Mouse (Mus musculus) cerebellum, postnatal 4 days (tissue): ENCODE results near the gene Btg2.

Experiments used
- DNase-seq, 2 experiments: peaks; one replicate each; pipeline ENCODE4 v3.0.0; 2022; ENCODE audit warnings: low spot score in 2 of 2, mixed read lengths in 1 of 2

The Btg2 gene

DNA sequence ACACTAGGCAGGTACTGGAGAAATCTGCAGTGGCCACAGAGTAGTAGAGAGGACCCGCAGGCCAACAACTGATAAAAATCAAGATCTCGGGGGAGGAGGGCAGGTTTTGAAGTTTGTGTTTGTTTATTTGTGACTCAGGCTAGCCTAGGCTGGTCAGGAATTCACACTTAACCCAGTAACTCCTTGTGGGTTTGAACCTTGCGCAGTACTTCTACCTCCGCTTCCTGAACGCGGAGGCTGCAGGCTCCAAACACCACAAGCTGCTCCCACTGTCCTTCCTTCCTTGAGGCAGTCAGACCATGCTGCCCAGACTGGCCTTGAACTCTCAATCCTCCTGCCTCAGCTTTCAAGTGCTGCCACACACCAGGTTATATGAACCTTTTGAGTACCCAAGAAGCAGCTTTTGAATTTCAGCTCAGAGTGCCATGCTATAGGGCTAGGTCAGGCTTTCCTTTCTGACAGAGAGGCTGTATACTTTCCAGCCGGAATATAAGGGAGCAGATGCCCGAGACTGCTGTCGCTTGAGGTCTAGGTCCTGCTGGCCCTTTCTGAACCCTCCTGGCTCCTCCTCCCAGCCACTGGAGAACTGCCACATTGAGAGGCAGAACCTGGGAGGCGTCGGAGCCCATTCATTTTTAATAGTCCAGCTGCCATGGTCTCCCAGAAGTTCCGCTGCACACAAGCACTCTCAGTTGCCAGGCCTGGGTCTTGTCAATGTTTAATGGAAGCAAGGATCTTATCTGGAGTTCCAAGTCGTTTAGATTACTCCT lies 19.2 kb upstream of the Btg2 start:
- DNase-seq: no peak

GRCm38 (mm10) chr1:134097080-134097855 lies 18.3 kb upstream of the Btg2 start:
- no peak for DNase-seq

GRCm38 (mm10) chr1:134096264-134096934 lies 17.5 kb upstream of the Btg2 start:
- no peak for DNase-seq

DNA sequence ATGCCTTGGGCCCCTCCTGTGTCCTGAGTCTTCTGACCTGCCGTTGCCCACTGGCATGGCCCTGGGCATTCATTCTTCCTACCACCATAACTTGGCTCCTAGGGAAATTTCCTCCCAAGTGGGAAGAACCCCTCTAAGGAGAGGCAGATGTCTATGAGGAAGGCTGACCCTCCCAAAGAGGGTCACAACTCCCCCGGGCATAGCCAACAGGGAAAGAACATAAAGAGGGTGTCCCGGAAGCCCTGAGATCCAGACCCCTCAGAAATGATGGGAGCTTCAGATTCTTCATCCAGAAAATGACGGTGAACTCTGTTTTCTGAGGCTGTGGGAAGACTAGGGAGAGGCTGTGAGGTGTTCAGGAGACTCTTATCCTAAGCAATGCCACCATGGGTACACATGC lies 16.8 kb upstream of the Btg2 start:
- no peak for DNase-seq

DNA sequence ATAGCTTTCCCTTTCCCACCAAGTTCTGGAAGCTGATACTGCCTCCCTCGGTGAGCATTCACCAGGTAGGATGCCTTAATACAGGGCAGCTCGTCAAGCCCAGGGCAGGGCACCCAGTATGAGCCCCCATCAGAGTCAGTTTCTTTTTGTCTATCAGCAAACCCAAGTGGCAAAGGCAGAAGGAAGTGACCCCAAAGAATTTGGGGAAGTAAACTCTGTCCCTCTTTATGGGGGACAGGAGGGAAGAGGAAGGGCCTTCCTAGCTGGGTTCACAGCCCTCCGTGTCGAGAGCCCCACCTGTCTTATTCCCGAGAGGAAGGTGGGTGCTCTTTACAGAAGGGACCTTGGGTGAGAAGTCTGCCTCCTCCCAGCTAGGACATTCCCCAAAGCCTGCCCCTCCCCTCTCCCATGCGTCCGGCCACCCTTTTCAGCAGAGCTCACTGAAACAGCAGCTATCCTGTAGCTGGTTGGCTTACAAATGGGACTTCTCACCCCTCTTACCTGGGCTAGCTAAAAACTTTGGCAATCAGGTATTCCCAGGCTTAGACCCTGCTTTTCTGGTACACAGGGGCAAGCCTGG lies 16.2 kb upstream of the Btg2 start:
- no peak for DNase-seq

GRCm38 (mm10) chr1:134093771-134094526 lies 15.0 kb upstream of the Btg2 start:
- no peak for DNase-seq

DNA sequence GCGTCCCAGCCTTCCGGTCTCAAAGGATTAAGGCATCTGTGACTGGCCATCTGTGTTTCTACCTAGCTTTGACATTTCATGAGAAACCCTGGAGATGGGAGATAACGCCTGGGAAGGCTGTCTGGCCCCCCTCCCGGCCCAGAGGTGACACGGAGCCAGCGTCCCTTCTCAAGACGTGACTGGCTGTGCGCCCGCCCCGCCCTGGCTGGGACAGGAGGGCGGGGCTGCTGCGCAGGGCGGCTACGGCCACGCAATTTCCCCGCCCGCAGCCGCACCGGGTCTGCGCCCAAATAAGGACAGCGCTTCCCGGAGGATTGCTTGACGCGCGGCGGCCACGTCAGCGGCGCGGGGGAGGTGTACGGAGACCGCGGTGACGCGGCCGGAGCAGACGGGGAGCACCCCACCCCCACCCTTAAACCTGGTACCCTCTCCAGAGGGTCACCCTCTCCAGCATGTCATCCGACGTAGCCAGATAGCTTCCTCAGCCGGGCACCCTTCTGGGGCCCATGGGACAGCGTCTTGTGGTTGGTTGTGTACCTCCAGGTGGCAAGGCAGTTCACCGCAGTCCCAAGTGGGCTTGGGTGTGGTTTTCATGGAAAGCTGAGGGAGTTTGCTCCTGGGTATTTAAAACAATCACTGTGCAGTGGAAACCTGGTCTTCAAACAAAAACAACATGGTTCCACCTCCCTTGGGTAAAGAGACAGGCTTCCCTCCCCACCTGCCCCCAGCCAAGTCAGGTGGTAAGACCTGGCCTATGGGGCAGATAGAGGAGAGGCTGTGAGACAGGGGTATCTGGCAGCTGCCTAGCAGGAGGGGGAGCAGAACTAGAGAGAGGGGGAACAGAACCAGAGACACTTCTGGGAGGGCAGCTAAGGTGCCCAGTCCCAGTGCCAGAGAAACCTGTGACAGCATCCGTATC lies 14.2 kb upstream of the Btg2 start:
- DNase-seq: peak; percentile 53 to 70

DNA sequence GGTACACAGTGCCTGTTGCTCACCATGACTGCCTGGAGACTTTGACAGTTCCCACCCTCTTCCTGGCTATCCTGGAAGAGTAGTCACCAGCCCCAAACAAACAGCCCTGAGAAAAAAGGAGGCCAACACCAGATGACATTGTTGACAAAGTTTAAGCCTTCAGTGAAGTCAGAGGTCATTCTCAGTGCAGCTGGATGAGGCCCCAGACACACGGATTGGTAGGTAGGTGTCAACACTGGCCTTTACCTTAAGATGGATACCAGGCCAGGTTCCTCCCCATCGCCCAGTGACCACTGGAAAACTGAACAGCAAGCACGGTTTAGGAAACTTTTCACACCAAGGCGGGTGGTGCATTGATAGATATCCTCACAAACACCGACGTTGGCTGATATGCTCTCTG lies 13.4 kb upstream of the Btg2 start:
- no peak for DNase-seq

DNA sequence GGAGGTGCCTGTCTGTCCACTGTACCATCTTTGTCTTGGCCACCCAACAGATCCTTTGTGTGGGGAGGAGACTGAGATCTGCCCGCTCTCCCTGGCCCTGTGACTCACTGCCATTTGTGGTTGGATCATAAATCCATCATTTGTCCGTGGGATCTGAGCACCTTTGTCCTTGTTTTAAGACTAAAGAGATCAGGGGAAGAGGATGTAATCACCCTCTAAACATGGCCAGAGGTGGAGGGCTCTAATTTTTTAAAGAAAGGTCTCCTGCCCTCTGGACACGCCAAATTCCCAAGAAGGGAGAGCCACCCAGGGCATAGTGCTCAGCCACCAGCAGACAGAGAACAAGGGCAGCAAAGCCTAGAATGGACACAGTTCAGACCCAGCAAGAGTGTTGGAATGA lies 12.9 kb upstream of the Btg2 start:
- DNase-seq: no peak

DNA sequence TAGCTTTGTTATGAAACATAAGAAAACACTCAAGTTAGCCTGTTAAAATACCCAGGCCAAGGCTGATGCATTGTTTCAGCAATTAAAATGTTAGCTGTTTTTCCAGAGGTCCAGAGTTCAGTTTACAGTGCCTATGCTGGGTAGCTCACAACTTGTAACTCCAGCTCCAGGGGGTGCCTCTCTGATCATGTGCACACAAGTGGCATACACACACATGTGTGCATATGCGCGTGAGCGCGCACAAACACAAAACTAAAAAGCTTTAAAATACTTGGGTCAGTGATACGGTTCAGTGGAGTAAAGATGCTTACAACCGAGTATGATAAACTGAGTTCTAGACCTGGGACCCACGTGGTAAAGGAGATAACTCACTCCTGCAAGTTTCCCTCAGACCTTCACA lies 10.2 kb upstream of the Btg2 start:
- no peak for DNase-seq

GRCm38 (mm10) chr1:134086811-134087398 lies 8.0 kb upstream of the Btg2 start:
- no peak for DNase-seq

- DNase-seq: no peak
Measured at GRCm38 (mm10) chr1:134086017-134086416, 7.1 kb upstream of the Btg2 start.

GRCm38 (mm10) chr1:134084128-134084527 lies 5.2 kb upstream of the Btg2 start:
- no peak for DNase-seq

DNA sequence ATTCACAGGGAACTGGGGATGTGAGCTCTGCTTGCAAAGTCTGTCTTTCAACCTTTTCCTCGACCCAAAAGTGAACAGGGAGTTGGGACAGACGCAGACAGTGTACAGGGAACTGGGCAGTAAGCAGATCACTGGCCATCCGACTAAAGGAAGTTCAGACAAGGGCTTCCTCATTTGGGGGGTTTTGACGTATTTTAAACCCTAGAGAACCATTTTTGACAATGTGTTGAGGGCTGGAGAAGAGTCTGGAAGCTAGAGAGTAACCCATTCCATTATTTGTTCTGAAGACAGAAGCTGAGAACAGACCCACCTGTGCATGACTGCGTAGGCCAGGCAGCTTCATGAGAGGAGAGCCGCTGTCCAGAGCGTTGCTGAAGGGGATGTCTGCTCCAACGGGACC lies 4.8 kb upstream of the Btg2 start:
- DNase-seq: no peak

GRCm38 (mm10) chr1:134082987-134083516 lies 4.1 kb upstream of the Btg2 start:
- DNase-seq: no peak

GRCm38 (mm10) chr1:134080881-134081450 lies 2.0 kb upstream of the Btg2 start:
- no peak for DNase-seq

- DNase-seq: no peak
Measured at GRCm38 (mm10) chr1:134080406-134080805, 1.5 kb upstream of the Btg2 start.

DNA sequence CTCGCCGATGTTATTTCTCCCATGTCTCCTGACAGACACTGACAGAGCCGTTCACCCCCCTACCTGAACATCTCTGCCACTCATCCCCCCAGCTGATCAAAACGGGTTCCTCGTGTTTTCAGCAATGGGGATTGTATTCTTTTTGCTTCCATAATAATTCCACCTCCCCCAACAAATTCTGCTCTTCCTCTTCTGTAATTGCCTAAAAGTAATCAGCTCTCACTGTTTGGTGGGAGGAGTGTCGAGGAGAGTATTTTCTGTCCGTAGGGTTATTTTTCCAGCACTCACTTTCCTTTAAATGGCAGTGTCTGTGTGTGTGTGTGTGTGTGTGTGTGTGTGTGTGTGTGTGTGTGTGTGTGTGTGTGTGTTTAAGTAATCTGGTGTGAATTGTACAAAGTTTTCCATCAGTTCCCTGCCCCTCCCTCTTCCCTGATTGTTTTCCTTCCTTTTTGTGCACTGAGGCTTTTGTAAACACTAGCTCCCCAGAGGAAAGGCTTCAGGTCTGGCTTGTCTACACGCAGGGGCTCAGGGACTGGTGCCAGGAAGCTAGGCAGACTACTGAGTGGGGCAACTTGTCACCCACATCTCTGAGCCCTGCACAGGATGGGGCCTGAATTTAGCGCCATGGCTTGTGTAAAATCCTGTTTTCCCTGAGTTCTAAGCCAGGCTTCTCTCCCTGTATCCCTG lies 700 bp upstream of the Btg2 start:
- no peak for DNase-seq
